Mouse (Mus musculus) limb, embryonic 12.5 days (tissue): ENCODE results near the gene Elf3. TPM values are rescaled to one million over a fixed set of nuclear protein-coding genes. Genes with fewer than 3 reads are reported as not detected.
"Not testable (repeated sequence)": the region's sequence is repeated elsewhere in the genome, so short reads cannot be mapped to it uniquely, and the experiment has no call there.

Experiments used
- ATAC-seq: fragments of 200-750 bp; cut with Nextera tagmentation; 2 replicates; pipeline ENCODE4 v1.8.0; 2017; ENCODE audit warnings: low read depth, moderate TSS enrichment; ENCODE audit not compliant: insufficient number of reproducible peaks, insufficient read depth, low FRiP score, low TSS enrichment
- H3K27ac ChIP-seq: fragments of 300-500 bp; sonication (generic); 2 replicates; pipeline ENCODE4 v1.5.1; 2016; ENCODE audit warnings: mild to moderate bottlenecking, moderate library complexity
- H3K27me3 ChIP-seq: fragments of 300-500 bp; sonication (generic); 2 replicates; pipeline ENCODE4 v1.6.1; 2016; ENCODE audit warnings: mild to moderate bottlenecking, moderate library complexity
- H3K36me3 ChIP-seq: fragments of 300-500 bp; sonication (generic); 2 replicates; pipeline ENCODE4 v1.6.1; 2016; ENCODE audit warnings: mild to moderate bottlenecking, moderate library complexity
- H3K4me1 ChIP-seq: fragments of 300-500 bp; sonication (generic); replicated peaks from 2 replicates; pipeline ENCODE4 v1.6.1; 2016
- H3K4me2 ChIP-seq: fragments of 300-500 bp; sonication (generic); 2 replicates; pipeline ENCODE4 v1.6.1; 2016; ENCODE audit warnings: mild to moderate bottlenecking, moderate library complexity
- H3K4me3 ChIP-seq: fragments of 300-500 bp; sonication (generic); replicated peaks from 2 replicates; pipeline ENCODE4 v1.5.1; 2016; ENCODE audit warnings: mild to moderate bottlenecking
- H3K9ac ChIP-seq: fragments of 300-500 bp; sonication (generic); replicated peaks from 2 replicates; pipeline ENCODE4 v1.6.1; 2016; ENCODE audit warnings: mild to moderate bottlenecking, moderate library complexity
- H3K9me3 ChIP-seq: fragments of 300-500 bp; sonication (generic); 2 replicates; pipeline ENCODE4 v1.6.1; 2016; ENCODE audit warnings: mild to moderate bottlenecking, moderate library complexity
- WGBS: fragments of 180-500 bp; shearing (Covaris S2); methylation state at CpG from one replicate; pipeline ENCODE4 v1.1.7; 2016; 5-methylcytosine and 5-hydroxymethylcytosine counted together
- polyA plus RNA-seq: library from polyadenylated mRNA; unstranded; fragments of >200 nt; fragmentation: Nextera tagmentation; extraction: Ambion mirVana; gene quantifications from 2 replicates; pipeline ENCODE4 v1.2.1, GENCODE M21; 2016

The Elf3 gene
- polyA plus RNA-seq, 1 experiment from 2014 or later, result 6.0 TPM

GRCm38 (mm10) chr1:135237131-135237851 lies 21.1 kb downstream of the Elf3 start:
- H3K4me3 ChIP-seq, result no peak overlapping the region
- H3K4me2 ChIP-seq, result no peak overlapping the region
- peaks cover 5% of the 10 kb centered on the region; the same call in 1 of the 2 replicates for H3K27me3 ChIP-seq
- no peaks in the 10 kb centered on the region for H3K36me3 ChIP-seq
- ATAC-seq, result peak; percentile 37; the same call in 1 of the 2 replicates
- WGBS, result 74% methylated on average over 12 of the region's 12 CpGs
- peak overlapping the region; percentile 42 for H3K9ac ChIP-seq
- no peaks in the 10 kb centered on the region for H3K9me3 ChIP-seq
- H3K4me1 ChIP-seq, result no peaks in the 10 kb centered on the region
- no peak overlapping the region for H3K27ac ChIP-seq

DNA sequence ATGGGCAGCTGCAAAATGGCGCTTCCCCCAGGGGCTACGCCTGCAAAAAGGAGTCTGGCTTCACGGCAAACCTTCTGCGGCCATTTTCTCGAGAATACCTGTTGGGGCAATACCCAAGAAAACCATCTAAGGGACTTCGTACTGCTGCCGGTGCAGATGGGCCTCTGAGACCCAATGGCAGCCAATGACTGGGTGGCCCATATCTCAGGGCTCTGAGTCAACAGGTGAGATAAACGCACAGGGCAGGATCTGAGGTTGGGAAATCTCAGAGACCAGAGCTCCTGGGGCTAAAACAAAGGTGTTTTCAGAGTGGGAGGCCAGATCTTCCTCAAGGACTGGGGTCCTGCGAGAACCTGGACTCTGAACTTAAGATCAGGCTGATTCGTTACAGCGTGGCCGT lies 23.6 kb downstream of the Elf3 start:
- H3K27ac ChIP-seq, result no peak overlapping the region
- 88% methylated on average over 12 of the region's 12 CpGs for WGBS
- no peak overlapping the region for H3K4me3 ChIP-seq
- no peaks in the 10 kb centered on the region for H3K9me3 ChIP-seq
- no peak overlapping the region for H3K4me2 ChIP-seq
- H3K27me3 ChIP-seq, result peaks cover 5% of the 10 kb centered on the region; the same call in 1 of the 2 replicates
- ATAC-seq, result no peak
- H3K36me3 ChIP-seq, result no peaks in the 10 kb centered on the region
- H3K4me1 ChIP-seq, result no peaks in the 10 kb centered on the region
- H3K9ac ChIP-seq, result no peak overlapping the region

DNA sequence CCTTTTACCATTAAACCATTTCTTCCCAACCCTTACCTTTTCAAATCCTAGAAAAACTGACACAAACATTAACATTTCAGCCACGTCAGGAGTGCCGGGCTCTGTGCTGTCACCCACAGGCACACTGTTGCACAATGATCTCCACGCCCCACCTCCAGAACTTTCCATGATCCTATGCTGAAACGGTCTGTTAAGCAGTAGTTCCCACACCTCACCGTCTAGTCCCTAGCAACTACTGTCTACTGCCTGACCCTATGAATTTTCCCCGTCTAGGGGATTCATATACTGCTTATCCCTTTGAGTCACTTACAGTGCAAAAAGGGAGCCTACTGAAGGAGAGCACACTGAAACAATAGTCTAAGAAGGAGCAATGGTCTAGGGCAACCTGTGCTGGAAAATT lies 24.4 kb downstream of the Elf3 start:
- no peak overlapping the region for H3K4me2 ChIP-seq
- WGBS, result 92% methylated on average over 6 of the region's 6 CpGs
- H3K9me3 ChIP-seq, result no peaks in the 10 kb centered on the region
- H3K9ac ChIP-seq, result no peak overlapping the region
- ATAC-seq, result no peak
- H3K36me3 ChIP-seq, result no peaks in the 10 kb centered on the region
- peaks cover 5% of the 10 kb centered on the region; the same call in 1 of the 2 replicates for H3K27me3 ChIP-seq
- H3K27ac ChIP-seq, result no peak overlapping the region
- no peaks in the 10 kb centered on the region for H3K4me1 ChIP-seq
- H3K4me3 ChIP-seq, result no peak overlapping the region

DNA sequence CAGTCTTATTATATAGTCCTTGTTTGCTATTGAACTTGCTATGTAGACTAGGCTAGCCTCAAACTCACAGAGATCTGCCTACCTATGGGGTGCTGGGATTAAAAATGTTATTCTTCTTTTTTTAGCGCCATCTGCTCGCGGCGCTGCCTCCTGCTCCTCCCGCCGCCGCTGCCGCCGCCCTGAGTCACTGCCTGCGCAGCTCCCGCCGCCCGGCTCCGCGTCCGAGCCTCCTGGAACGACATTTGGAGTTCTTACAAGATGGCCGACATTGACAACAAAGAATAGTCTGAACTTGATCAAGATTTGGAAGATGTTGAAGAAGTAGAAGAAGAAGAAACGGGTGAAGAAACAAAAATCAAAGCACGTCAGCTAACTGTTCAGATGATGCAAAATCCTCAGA lies 26.5 kb downstream of the Elf3 start:
- H3K27me3 ChIP-seq, H3K27ac ChIP-seq: not testable (repeated sequence)
- 78% methylated on average over 20 of the region's 20 CpGs for WGBS

DNA sequence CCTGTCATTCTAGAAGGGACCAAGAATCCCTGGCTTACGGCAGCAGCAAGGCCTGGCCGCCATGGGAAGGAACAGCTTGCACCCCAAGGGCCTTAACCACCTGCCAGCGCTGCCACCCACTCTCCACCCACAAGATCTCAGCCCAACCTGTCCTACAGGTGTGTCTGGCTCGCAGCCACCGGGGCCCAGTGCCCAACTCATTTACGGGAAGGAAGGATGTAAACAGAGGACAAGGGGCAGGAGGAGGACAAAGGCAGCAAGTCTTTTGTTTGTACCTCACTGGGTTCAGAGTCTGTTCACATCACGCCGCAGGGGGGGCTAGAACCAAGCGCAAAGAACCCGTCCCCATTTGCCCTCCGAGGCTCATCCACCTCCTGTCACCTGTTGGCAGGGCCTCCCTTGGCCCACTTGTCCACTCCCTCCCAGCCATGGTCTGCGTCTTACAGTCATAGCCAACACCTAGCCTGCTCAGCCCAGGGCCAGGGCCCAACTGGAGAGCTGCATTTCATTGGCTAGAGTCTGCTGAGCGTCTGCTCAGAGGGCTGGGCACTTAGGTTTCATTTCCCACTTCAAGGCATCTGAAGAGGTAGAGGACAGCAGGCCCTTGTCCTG lies 30.9 kb downstream of the Elf3 start:
- no peaks in the 10 kb centered on the region for H3K9me3 ChIP-seq
- WGBS, result 81% methylated on average over 13 of the region's 13 CpGs

More for the DNA sequence above, 26.5 kb downstream of the Elf3 start:
- H3K4me2 ChIP-seq, ATAC-seq, H3K9me3 ChIP-seq, H3K4me1 ChIP-seq, H3K36me3 ChIP-seq, H3K4me3 ChIP-seq, H3K9ac ChIP-seq: not testable (repeated sequence)

GRCm38 (mm10) chr1:135224981-135225604 lies 33.3 kb downstream of the Elf3 start:
- ATAC-seq, result no peak
- Histone ChIP-seq H3K27ac (no peak overlapping the region), H3K36me3 (no peaks in the 10 kb centered on the region), H3K4me2 (no peak overlapping the region), H3K27me3 (no peaks in the 10 kb centered on the region), H3K4me1 (no peaks in the 10 kb centered on the region), H3K4me3 (no peak overlapping the region), H3K9me3 (no peaks in the 10 kb centered on the region), H3K9ac (no peak overlapping the region)
- 39% methylated on average over 6 of the region's 6 CpGs for WGBS

More for the DNA sequence above, 30.9 kb downstream of the Elf3 start:
- H3K27ac ChIP-seq, result no peak overlapping the region
- no peaks in the 10 kb centered on the region for H3K27me3 ChIP-seq
- no peak for ATAC-seq
- no peaks in the 10 kb centered on the region for H3K4me1 ChIP-seq
- no peak overlapping the region for H3K4me3 ChIP-seq
- H3K4me2 ChIP-seq, result no peak overlapping the region
- H3K36me3 ChIP-seq, result no peaks in the 10 kb centered on the region
- no peak overlapping the region for H3K9ac ChIP-seq

GRCm38 (mm10) chr1:135224147-135224546 lies 34.2 kb downstream of the Elf3 start:
- no peaks in the 10 kb centered on the region for H3K9me3 ChIP-seq
- no peak overlapping the region for H3K27ac ChIP-seq
- H3K4me1 ChIP-seq, result no peaks in the 10 kb centered on the region
- H3K4me2 ChIP-seq, result no peak overlapping the region
- H3K27me3 ChIP-seq, result no peaks in the 10 kb centered on the region
- H3K4me3 ChIP-seq, result no peak overlapping the region
- ATAC-seq, result no peak
- no peak overlapping the region for H3K9ac ChIP-seq
- no peaks in the 10 kb centered on the region for H3K36me3 ChIP-seq
- 80% methylated on average over 3 of the region's 3 CpGs for WGBS

DNA sequence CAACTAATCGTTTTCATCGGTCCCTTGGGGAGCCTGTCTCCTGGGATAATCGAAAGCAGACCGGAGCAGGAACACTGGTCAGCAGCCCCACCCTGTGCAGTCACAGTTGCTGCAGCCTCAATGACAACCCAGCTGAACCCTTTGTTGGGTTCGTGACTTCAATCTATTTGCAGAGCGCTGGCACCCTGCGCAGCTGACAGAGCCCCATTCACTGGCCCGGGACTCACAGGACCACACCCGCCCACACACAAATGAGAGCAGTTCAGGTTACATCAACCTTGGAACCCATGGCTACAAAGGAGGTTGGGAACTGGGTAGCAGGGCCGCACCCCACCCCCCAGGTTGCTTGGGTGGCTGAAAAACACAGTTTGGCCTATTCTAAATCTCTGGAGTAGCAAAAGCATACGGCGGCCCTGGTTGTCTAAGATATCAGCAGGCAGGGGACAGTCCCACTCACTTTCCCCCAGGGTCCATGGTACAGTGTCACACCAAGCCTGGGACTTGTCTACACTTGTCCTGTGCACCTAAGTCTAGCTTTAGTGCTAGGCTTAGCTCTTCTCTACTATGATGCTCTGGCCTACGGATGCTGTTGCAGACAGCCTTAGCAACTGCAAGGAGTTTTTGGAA lies 40.6 kb downstream of the Elf3 start:
- no peak overlapping the region for H3K27ac ChIP-seq
- no peaks in the 10 kb centered on the region for H3K9me3 ChIP-seq
- peaks cover 8% of the 10 kb centered on the region for H3K4me1 ChIP-seq
- H3K27me3 ChIP-seq, result no peaks in the 10 kb centered on the region
- no peak overlapping the region for H3K9ac ChIP-seq
- no peak overlapping the region for H3K4me2 ChIP-seq
- no peaks in the 10 kb centered on the region for H3K36me3 ChIP-seq
- no peak overlapping the region for H3K4me3 ChIP-seq
- ATAC-seq, result peak; percentile 10; the same call in 1 of the 2 replicates
- WGBS, result 54% methylated on average over 13 of the region's 13 CpGs

GRCm38 (mm10) chr1:135213772-135214640 lies 44.4 kb downstream of the Elf3 start:
- H3K4me3 ChIP-seq, result no peak overlapping the region
- no peaks in the 10 kb centered on the region for H3K27me3 ChIP-seq
- peaks cover 8% of the 10 kb centered on the region for H3K4me1 ChIP-seq
- H3K27ac ChIP-seq, result no peak overlapping the region
- ATAC-seq, result no peak
- H3K4me2 ChIP-seq, result no peak overlapping the region
- H3K9me3 ChIP-seq, result no peaks in the 10 kb centered on the region
- no peaks in the 10 kb centered on the region for H3K36me3 ChIP-seq
- H3K9ac ChIP-seq, result no peak overlapping the region
- 83% methylated on average over 9 of the region's 9 CpGs for WGBS

DNA sequence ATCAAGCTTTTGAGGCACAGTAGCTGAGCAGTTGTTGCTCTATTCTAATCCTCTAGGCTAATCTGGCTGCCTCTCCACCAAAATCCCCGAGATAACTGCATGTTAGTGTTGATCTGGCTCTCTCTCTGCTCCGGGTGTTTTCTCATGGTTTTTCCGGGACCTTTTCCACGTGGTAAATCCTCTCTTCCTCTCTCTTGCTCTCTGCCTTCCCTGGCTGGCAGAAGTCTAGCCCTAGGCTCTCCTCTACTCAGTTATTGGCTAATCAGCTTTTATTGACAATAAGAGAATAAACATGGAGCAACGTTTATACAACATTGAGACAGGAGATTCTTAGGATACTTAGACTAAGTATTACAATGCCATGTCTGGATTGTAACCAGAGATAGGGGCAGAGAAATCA lies 47.9 kb downstream of the Elf3 start:
- H3K4me3 ChIP-seq, result no peak overlapping the region
- 60% methylated on average over 5 of the region's 5 CpGs for WGBS
- H3K9me3 ChIP-seq, result no peaks in the 10 kb centered on the region
- no peaks in the 10 kb centered on the region for H3K36me3 ChIP-seq
- H3K27ac ChIP-seq, result no peak overlapping the region
- H3K27me3 ChIP-seq, result no peaks in the 10 kb centered on the region
- no peak overlapping the region for H3K4me2 ChIP-seq
- ATAC-seq, result no peak
- H3K9ac ChIP-seq, result no peak overlapping the region
- H3K4me1 ChIP-seq, result no peaks in the 10 kb centered on the region
